Mouse (Mus musculus): ENCODE results near the gene Fancm. TPM values are rescaled to one million over a fixed set of nuclear protein-coding genes. Genes with fewer than 3 reads are reported as not detected.
"Not testable (repeated sequence)": the region's sequence is repeated elsewhere in the genome, so short reads cannot be mapped to it uniquely, and the experiment has no call there.

Gene Fancm
- polyA plus RNA-seq, 1 experiment from 2014 or later: 18.6 TPM

DNA sequence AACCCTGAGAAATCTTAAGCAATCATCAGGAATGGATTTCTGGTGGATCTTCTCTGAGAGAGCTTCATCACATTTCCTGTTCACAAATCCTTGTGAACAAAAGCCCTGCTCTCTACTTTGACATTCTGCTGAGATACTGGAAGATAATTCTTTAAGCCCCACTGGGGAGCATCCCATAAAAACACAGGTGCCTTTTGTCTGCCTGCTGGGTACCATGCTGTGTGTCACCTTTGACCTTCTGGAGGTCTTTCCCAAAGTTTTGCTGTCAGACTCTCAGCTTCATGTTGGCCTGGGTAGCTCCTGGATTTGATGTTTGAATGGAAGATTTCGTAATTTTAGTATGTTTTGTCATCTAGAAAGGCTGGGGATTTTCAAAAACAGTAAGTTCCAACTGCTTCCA, 33.3 kb downstream of the Fancm start:
- no peak overlapping the region for H3K27ac ChIP-seq (replicated peaks; ENCODE audit: low read depth, low read length)
- no peaks in the 10 kb centered on the region for H3K4me1 ChIP-seq (ENCODE audit: control insufficient read depth, insufficient read depth, low read length)
- H3K4me3 ChIP-seq (ENCODE audit: low read depth, low read length): no peak overlapping the region
- H3K9me3 ChIP-seq (ENCODE audit: control insufficient read depth, low read length): no peaks in the 10 kb centered on the region
- H3K4me2 ChIP-seq (ENCODE audit: low read depth, severe bottlenecking): no peak overlapping the region
- 88% methylated on average over 1 of the region's 1 CpGs for WGBS
- DNase-seq (ENCODE audit: low spot score) (no peak), ATAC-seq (ENCODE audit: insufficient number of reproducible peaks, low FRiP score, low TSS enrichment, low read depth) (no peak)
- peaks cover 6% of the 10 kb centered on the region; the same call in 1 of the 2 replicates for H3K36me3 ChIP-seq (ENCODE audit: control insufficient read depth, insufficient read depth, low read length)
- no peak overlapping the region for H3K9ac ChIP-seq (ENCODE audit: low read length)
- H3K27me3 ChIP-seq (ENCODE audit: control insufficient read depth, insufficient read depth, low read length): no peaks in the 10 kb centered on the region

GRCm38 (mm10) chr12:65111503-65111902, 36.1 kb downstream of the Fancm start:
- WGBS: 90% methylated on average over 3 of the region's 3 CpGs
- no peak for ATAC-seq (ENCODE audit: insufficient number of reproducible peaks, low FRiP score, low TSS enrichment, low read depth)
- Histone ChIP-seq H3K9me3 (ENCODE audit: control insufficient read depth, low read length) (no peaks in the 10 kb centered on the region), H3K9ac (ENCODE audit: low read length) (no peak overlapping the region), H3K4me3 (ENCODE audit: low read depth, low read length) (no peak overlapping the region), H3K4me1 (ENCODE audit: control insufficient read depth, insufficient read depth, low read length) (no peaks in the 10 kb centered on the region), H3K36me3 (ENCODE audit: control insufficient read depth, insufficient read depth, low read length) (peaks cover 4% of the 10 kb centered on the region; the same call in 1 of the 2 replicates), H3K27me3 (ENCODE audit: control insufficient read depth, insufficient read depth, low read length) (no peaks in the 10 kb centered on the region), H3K4me2 (ENCODE audit: low read depth, severe bottlenecking) (no peak overlapping the region), H3K27ac (replicated peaks; ENCODE audit: low read depth, low read length) (no peak overlapping the region)
- DNase-seq (ENCODE audit: low spot score): no peak

GRCm38 (mm10) chr12:65112811-65113210, 37.4 kb downstream of the Fancm start:
- no peak for DNase-seq (ENCODE audit: low spot score)
- WGBS: 97% methylated on average over 1 of the region's 1 CpGs
- no peak overlapping the region for H3K4me2 ChIP-seq (ENCODE audit: low read depth, severe bottlenecking)
- no peaks in the 10 kb centered on the region for H3K4me1 ChIP-seq (ENCODE audit: control insufficient read depth, insufficient read depth, low read length)
- no peak overlapping the region for H3K9ac ChIP-seq (ENCODE audit: low read length)
- H3K9me3 ChIP-seq (ENCODE audit: control insufficient read depth, low read length): no peaks in the 10 kb centered on the region
- no peak overlapping the region for H3K27ac ChIP-seq (replicated peaks; ENCODE audit: low read depth, low read length)
- H3K27me3 ChIP-seq (ENCODE audit: control insufficient read depth, insufficient read depth, low read length): no peaks in the 10 kb centered on the region
- ATAC-seq (ENCODE audit: insufficient number of reproducible peaks, low FRiP score, low TSS enrichment, low read depth): no peak
- peaks cover 4% of the 10 kb centered on the region; the same call in 1 of the 2 replicates for H3K36me3 ChIP-seq (ENCODE audit: control insufficient read depth, insufficient read depth, low read length)
- no peak overlapping the region for H3K4me3 ChIP-seq (ENCODE audit: low read depth, low read length)

DNA sequence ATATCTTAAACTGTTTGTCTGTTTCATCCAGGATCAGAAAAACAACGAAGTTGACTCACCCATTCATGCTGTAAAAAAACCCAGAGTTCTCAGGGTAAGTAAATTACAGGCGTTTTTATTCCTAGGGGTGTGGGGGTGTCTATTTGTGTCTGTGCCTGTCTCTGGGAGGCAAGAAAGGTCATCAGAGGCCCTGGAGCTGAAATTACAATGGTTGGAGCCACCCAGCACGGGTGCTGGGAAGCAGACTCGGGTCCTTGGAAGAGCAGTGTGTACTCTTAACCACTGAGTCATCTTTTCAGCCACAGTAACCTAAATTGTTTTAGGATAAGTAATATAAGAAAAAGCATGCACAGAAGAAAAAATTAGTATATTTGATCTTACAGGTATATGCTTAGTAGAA, 38.5 kb downstream of the Fancm start:
- no peaks in the 10 kb centered on the region for H3K9me3 ChIP-seq (ENCODE audit: control insufficient read depth, low read length)
- no peak for ATAC-seq (ENCODE audit: insufficient number of reproducible peaks, low FRiP score, low TSS enrichment, low read depth)

GRCm38 (mm10) chr12:65114978-65115377, 39.6 kb downstream of the Fancm start:
- H3K4me3 ChIP-seq (ENCODE audit: low read depth, low read length); H3K27me3 ChIP-seq (ENCODE audit: control insufficient read depth, insufficient read depth, low read length); H3K9ac ChIP-seq (ENCODE audit: low read length); H3K9me3 ChIP-seq (ENCODE audit: control insufficient read depth, low read length); H3K36me3 ChIP-seq (ENCODE audit: control insufficient read depth, insufficient read depth, low read length); H3K4me1 ChIP-seq (ENCODE audit: control insufficient read depth, insufficient read depth, low read length); H3K4me2 ChIP-seq (ENCODE audit: low read depth, severe bottlenecking); ATAC-seq (ENCODE audit: insufficient number of reproducible peaks, low FRiP score, low TSS enrichment, low read depth); DNase-seq (ENCODE audit: low spot score); H3K27ac ChIP-seq (replicated peaks; ENCODE audit: low read depth, low read length): not testable (repeated sequence)
- 94% methylated on average over 3 of the region's 3 CpGs for WGBS

More for the DNA sequence above, 38.5 kb downstream of the Fancm start:
- no peak overlapping the region for H3K27ac ChIP-seq (replicated peaks; ENCODE audit: low read depth, low read length)
- DNase-seq (ENCODE audit: low spot score): no peak
- WGBS: 89% methylated on average over 4 of the region's 4 CpGs
- no peaks in the 10 kb centered on the region for H3K4me1 ChIP-seq (ENCODE audit: control insufficient read depth, insufficient read depth, low read length)
- H3K4me3 ChIP-seq (ENCODE audit: low read depth, low read length): no peak overlapping the region
- H3K27me3 ChIP-seq (ENCODE audit: control insufficient read depth, insufficient read depth, low read length): no peaks in the 10 kb centered on the region
- H3K4me2 ChIP-seq (ENCODE audit: low read depth, severe bottlenecking): no peak overlapping the region
- no peak overlapping the region for H3K9ac ChIP-seq (ENCODE audit: low read length)
- H3K36me3 ChIP-seq (ENCODE audit: control insufficient read depth, insufficient read depth, low read length): peaks cover 2% of the 10 kb centered on the region; the same call in 1 of the 2 replicates

- H3K36me3 ChIP-seq (ENCODE audit: control insufficient read depth, insufficient read depth, low read length): peaks cover 4% of the 10 kb centered on the region; the same call in 1 of the 2 replicates
- H3K9me3 ChIP-seq (ENCODE audit: control insufficient read depth, low read length): no peaks in the 10 kb centered on the region
- H3K27me3 ChIP-seq (ENCODE audit: control insufficient read depth, insufficient read depth, low read length): no peaks in the 10 kb centered on the region
- H3K4me3 ChIP-seq (ENCODE audit: low read depth, low read length): no peak overlapping the region
- 91% methylated on average over 7 of the region's 7 CpGs for WGBS
- no peak overlapping the region for H3K9ac ChIP-seq (ENCODE audit: low read length)
- H3K4me2 ChIP-seq (ENCODE audit: low read depth, severe bottlenecking): no peak overlapping the region
- no peak for ATAC-seq (ENCODE audit: insufficient number of reproducible peaks, low FRiP score, low TSS enrichment, low read depth)
- H3K4me1 ChIP-seq (ENCODE audit: control insufficient read depth, insufficient read depth, low read length): no peaks in the 10 kb centered on the region
- DNase-seq (ENCODE audit: low spot score): no peak
- no peak overlapping the region for H3K27ac ChIP-seq (replicated peaks; ENCODE audit: low read depth, low read length)
These were observed 43.6 kb downstream of the Fancm start for GRCm38 (mm10) chr12:65118968-65119367.

DNA sequence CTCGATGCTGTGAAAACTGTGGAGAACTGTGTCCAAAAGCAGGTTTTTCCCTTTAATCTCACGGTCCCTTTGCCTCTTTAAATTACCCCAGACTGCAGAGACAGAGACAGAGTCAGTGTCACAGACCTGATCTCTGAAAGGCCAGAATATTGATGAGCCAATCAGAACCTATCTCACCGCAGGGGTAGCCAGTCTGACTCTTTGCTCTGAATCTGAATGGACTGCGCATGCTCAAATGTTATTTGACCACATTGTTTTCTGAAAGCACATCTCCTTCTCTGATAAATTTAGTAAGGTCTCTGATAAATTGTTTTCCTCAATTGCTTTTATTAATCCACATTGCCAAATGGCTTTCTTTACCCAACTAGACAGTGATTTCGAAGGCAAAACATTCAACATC, 44.0 kb downstream of the Fancm start:
- no peak overlapping the region for H3K9ac ChIP-seq (ENCODE audit: low read length)
- peaks cover 4% of the 10 kb centered on the region; the same call in 1 of the 2 replicates for H3K36me3 ChIP-seq (ENCODE audit: control insufficient read depth, insufficient read depth, low read length)
- ATAC-seq (ENCODE audit: insufficient number of reproducible peaks, low FRiP score, low TSS enrichment, low read depth) (no peak), DNase-seq (ENCODE audit: low spot score) (no peak)
- 92% methylated on average over 5 of the region's 5 CpGs for WGBS
- H3K4me3 ChIP-seq (ENCODE audit: low read depth, low read length): no peak overlapping the region
- no peaks in the 10 kb centered on the region for H3K4me1 ChIP-seq (ENCODE audit: control insufficient read depth, insufficient read depth, low read length)
- H3K27ac ChIP-seq (replicated peaks; ENCODE audit: low read depth, low read length): no peak overlapping the region
- H3K9me3 ChIP-seq (ENCODE audit: control insufficient read depth, low read length): no peaks in the 10 kb centered on the region
- H3K27me3 ChIP-seq (ENCODE audit: control insufficient read depth, insufficient read depth, low read length): no peaks in the 10 kb centered on the region
- H3K4me2 ChIP-seq (ENCODE audit: low read depth, severe bottlenecking): no peak overlapping the region

GRCm38 (mm10) chr12:65136121-65136520, 60.7 kb downstream of the Fancm start:
- H3K27me3 ChIP-seq (ENCODE audit: control insufficient read depth, insufficient read depth, low read length); H3K4me1 ChIP-seq (ENCODE audit: control insufficient read depth, insufficient read depth, low read length); H3K36me3 ChIP-seq (ENCODE audit: control insufficient read depth, insufficient read depth, low read length); H3K9ac ChIP-seq (ENCODE audit: low read length); ATAC-seq (ENCODE audit: insufficient number of reproducible peaks, low FRiP score, low TSS enrichment, low read depth); H3K4me3 ChIP-seq (ENCODE audit: low read depth, low read length); H3K4me2 ChIP-seq (ENCODE audit: low read depth, severe bottlenecking); DNase-seq (ENCODE audit: low spot score); H3K9me3 ChIP-seq (ENCODE audit: control insufficient read depth, low read length); H3K27ac ChIP-seq (replicated peaks; ENCODE audit: low read depth, low read length): not testable (repeated sequence)
- 98% methylated on average over 4 of the region's 4 CpGs for WGBS

All from limb, embryonic 11.5 days (tissue).